Mouse (Mus musculus): ENCODE measurements around the gene Kcna2. TPM values are rescaled to one million over a fixed set of nuclear protein-coding genes. Genes with fewer than 3 reads are reported as not detected.
A peak's percentile ranks its signal among the peaks of the same experiment; 100 is the strongest.

Gene Kcna2
- polyA plus RNA-seq, 1 experiment from 2014 or later = 0.42 TPM

DNA sequence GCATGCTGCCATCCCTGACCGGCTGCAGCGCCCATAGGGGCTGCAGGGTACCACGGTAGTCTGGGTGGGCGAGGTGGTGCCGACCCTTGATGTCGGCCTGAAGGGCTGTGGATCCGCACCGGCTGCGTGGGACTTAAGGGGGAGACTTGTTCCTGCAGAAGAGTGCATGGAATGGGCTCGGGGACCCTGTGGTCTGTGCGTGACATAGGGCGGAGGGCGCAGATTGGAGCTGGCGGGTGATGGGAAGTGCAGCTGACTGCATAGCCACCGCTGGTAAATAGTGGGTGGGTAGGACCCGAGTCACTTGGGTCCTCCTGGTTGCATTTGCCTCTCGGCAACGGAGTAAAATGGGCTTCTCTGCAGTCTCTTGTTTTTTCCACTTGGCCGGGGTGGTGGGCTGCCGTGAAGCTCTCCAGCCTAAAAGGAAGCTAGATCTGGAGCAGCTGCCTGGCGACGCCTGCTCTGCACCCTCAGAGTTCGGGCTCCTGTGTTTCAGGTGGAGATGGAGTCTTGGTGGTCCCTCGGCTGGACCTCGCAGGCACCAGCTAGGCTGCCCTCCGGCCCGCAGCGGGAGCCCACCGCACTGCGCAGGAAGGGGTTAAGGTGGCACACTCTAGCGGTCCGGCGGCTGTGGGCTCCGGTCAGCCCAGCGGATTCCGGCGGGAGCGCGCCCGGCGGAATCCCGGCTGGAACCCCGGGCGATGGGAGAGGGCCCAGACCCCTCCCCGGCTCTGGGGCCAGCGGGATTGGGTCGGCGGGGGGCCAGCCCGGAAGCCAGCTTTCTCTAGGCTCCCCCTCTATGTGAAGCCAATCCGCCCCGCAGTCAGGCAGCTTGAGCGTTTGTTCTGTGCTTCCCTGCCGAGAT is 1.1 kb downstream of the Kcna2 start:
- ATAC-seq (ENCODE audit: insufficient read depth) = peak; percentile 75

GRCm38 (mm10) chr3:107103041-107103440 is 2.1 kb downstream of the Kcna2 start:
- no peaks in the 10 kb centered on the region for H3K36me3 ChIP-seq (ENCODE audit: insufficient read depth)
- no peak overlapping the region for H3K4me3 ChIP-seq (ENCODE audit: low read depth, low read length)
- TF ChIP-seq CTCF (IDR thresholded peaks at IDR 0.05; ENCODE audit: low read depth) = no peak
- H3K27ac ChIP-seq (ENCODE audit: low read depth) = no peak overlapping the region
- H3K9ac ChIP-seq = no peak overlapping the region
- no peak for ATAC-seq (ENCODE audit: insufficient read depth)
- 0 out of 2 replicates have a peak, but pooled peaks cover 3% of the 10 kb centered on the region for H3K4me1 ChIP-seq (ENCODE audit: insufficient read depth)
- DNase-seq = no peak
- H3K9me3 ChIP-seq (ENCODE audit: low read depth, low read length) = no peaks in the 10 kb centered on the region
- WGBS = 58% methylated on average over 7 of the region's 7 CpGs
- peaks cover 45% of the 10 kb centered on the region for H3K27me3 ChIP-seq (ENCODE audit: insufficient read depth, low read length)
- H3K4me2 ChIP-seq = peak overlapping the region; percentile 95; the same call in 1 of the 2 replicates

More for the DNA sequence above, 1.1 kb downstream of the Kcna2 start:
- under 1% methylated on average over 53 of the region's 53 CpGs for WGBS
- H3K36me3 ChIP-seq (ENCODE audit: insufficient read depth) = no peaks in the 10 kb centered on the region
- H3K27ac ChIP-seq (ENCODE audit: low read depth) = no peak overlapping the region
- peak overlapping the region; percentile 48 for H3K9ac ChIP-seq
- peaks cover 45% of the 10 kb centered on the region for H3K27me3 ChIP-seq (ENCODE audit: insufficient read depth, low read length)
- peak overlapping the region; percentile 95 for H3K4me2 ChIP-seq
- no peaks in the 10 kb centered on the region for H3K9me3 ChIP-seq (ENCODE audit: low read depth, low read length)
- peak overlapping the region; percentile 54 for H3K4me3 ChIP-seq (ENCODE audit: low read depth, low read length)
- DNase-seq = peak; percentile 66
- peak; percentile 15; the same call in 1 of the 2 replicates for TF ChIP-seq CTCF (IDR thresholded peaks at IDR 0.05; ENCODE audit: low read depth)
- 0 out of 2 replicates have a peak, but pooled peaks cover 3% of the 10 kb centered on the region for H3K4me1 ChIP-seq (ENCODE audit: insufficient read depth)

GRCm38 (mm10) chr3:107103462-107103861 is 2.5 kb downstream of the Kcna2 start:
- Histone ChIP-seq H3K4me2 (peak overlapping the region; percentile 95; the same call in 1 of the 2 replicates), H3K4me1 (ENCODE audit: insufficient read depth) (0 out of 2 replicates have a peak, but pooled peaks cover 3% of the 10 kb centered on the region), H3K27ac (ENCODE audit: low read depth) (no peak overlapping the region), H3K27me3 (ENCODE audit: insufficient read depth, low read length) (peaks cover 45% of the 10 kb centered on the region), H3K9me3 (ENCODE audit: low read depth, low read length) (no peaks in the 10 kb centered on the region), H3K9ac (no peak overlapping the region), H3K4me3 (ENCODE audit: low read depth, low read length) (no peak overlapping the region), H3K36me3 (ENCODE audit: insufficient read depth) (no peaks in the 10 kb centered on the region)
- DNase-seq (no peak), ATAC-seq (ENCODE audit: insufficient read depth) (no peak)
- no peak for TF ChIP-seq CTCF (IDR thresholded peaks at IDR 0.05; ENCODE audit: low read depth)
- WGBS = 64% methylated on average over 3 of the region's 3 CpGs

- H3K36me3 ChIP-seq (ENCODE audit: insufficient read depth) = no peaks in the 10 kb centered on the region
- no peak overlapping the region for H3K27ac ChIP-seq (ENCODE audit: low read depth)
- no peak overlapping the region for H3K4me3 ChIP-seq (ENCODE audit: low read depth, low read length)
- H3K4me1 ChIP-seq (ENCODE audit: insufficient read depth) = 0 out of 2 replicates have a peak, but pooled peaks cover 3% of the 10 kb centered on the region
- DNase-seq = no peak
- H3K9me3 ChIP-seq (ENCODE audit: low read depth, low read length) = no peaks in the 10 kb centered on the region
- no peak overlapping the region for H3K9ac ChIP-seq
- no peak for TF ChIP-seq CTCF (IDR thresholded peaks at IDR 0.05; ENCODE audit: low read depth)
- ATAC-seq (ENCODE audit: insufficient read depth) = no peak
- peaks cover 25% of the 10 kb centered on the region for H3K27me3 ChIP-seq (ENCODE audit: insufficient read depth, low read length)
- 74% methylated on average over 6 of the region's 6 CpGs for whole genome bisulfite sequencing
- no peak overlapping the region for H3K4me2 ChIP-seq
Observed at GRCm38 (mm10) chr3:107105986-107106385, 5.0 kb downstream of the Kcna2 start.

DNA sequence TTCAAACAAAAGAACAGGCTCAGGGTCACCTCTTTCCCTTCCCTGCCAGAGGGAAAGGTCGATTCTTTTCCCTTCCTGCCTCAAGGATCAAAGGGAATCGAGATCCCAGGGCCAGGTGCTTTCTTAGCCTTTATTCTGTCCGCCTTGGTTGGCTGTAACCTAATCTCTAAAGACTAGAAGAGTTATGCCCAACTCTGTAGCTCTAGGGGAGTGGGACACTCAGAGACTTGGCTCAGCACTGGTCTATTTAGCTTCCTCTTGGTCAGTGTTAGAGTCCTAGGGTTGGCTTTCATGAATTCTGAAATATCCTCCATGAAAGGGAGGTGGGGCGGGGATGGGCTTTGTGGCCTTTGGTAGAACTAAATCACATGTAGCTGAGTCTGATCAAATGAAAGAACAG is 11.6 kb downstream of the Kcna2 start:
- no peak overlapping the region for H3K27ac ChIP-seq (ENCODE audit: low read depth)
- no peak for TF ChIP-seq CTCF (IDR thresholded peaks at IDR 0.05; ENCODE audit: low read depth)
- 47% methylated on average over 4 of the region's 4 CpGs for WGBS
- H3K4me2 ChIP-seq = no peak overlapping the region
- no peaks in the 10 kb centered on the region for H3K4me1 ChIP-seq (ENCODE audit: insufficient read depth)
- no peaks in the 10 kb centered on the region for H3K27me3 ChIP-seq (ENCODE audit: insufficient read depth, low read length)
- H3K9ac ChIP-seq = no peak overlapping the region
- no peaks in the 10 kb centered on the region for H3K9me3 ChIP-seq (ENCODE audit: low read depth, low read length)
- peak; percentile 22 for DNase-seq
- no peak for ATAC-seq (ENCODE audit: insufficient read depth)
- no peak overlapping the region for H3K4me3 ChIP-seq (ENCODE audit: low read depth, low read length)
- H3K36me3 ChIP-seq (ENCODE audit: insufficient read depth) = no peaks in the 10 kb centered on the region

DNA sequence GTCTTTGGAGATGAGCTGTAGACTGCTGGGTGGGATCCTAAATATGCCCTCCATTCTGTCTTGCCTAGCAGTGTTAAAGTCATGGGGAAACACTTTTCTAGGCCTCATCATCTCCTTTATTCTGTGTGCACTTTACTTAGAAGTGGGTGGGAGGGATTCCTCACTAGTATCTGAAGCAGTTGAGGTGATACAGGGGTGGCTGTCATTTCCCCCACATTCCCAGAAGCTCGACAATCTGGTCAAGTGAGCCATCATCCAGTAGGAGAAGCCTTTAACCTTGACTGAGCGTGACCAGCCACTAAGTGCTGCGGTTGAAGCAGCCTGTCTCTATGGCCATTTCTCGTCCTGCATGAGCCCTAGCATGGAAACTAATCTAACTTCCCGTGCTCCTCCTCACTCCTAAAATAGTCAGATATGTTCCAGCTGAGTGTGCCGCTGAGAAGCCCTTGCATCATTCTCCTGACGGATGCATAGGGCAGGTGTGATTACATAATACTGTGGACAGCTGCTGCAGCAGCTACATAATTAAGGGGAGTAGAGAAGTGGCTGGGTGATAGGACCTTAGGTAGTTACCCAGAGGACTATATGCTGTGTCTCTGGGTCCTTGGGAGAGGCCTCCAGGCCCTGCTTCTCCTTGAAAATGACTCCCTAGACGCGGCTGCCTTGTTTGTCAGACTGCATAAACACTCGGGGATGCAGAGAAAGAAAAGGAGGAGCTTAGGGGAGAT is 12.2 kb downstream of the Kcna2 start:
- no peak for ATAC-seq (ENCODE audit: insufficient read depth)

More for the DNA sequence above, 12.2 kb downstream of the Kcna2 start:
- Histone ChIP-seq H3K4me1 (ENCODE audit: insufficient read depth) (no peaks in the 10 kb centered on the region), H3K27ac (ENCODE audit: low read depth) (no peak overlapping the region), H3K36me3 (ENCODE audit: insufficient read depth) (no peaks in the 10 kb centered on the region), H3K9ac (no peak overlapping the region), H3K4me2 (no peak overlapping the region), H3K9me3 (ENCODE audit: low read depth, low read length) (no peaks in the 10 kb centered on the region), H3K4me3 (ENCODE audit: low read depth, low read length) (no peak overlapping the region), H3K27me3 (ENCODE audit: insufficient read depth, low read length) (no peaks in the 10 kb centered on the region)
- 52% methylated on average over 10 of the region's 10 CpGs for WGBS
- DNase-seq = no peak
- TF ChIP-seq CTCF (IDR thresholded peaks at IDR 0.05; ENCODE audit: low read depth) = no peak

Data from lung, embryonic 14.5 days (tissue).